Mouse (Mus musculus): ENCODE data around the gene Crxos. TPM values are rescaled to one million over a fixed set of nuclear protein-coding genes. Genes with fewer than 3 reads are reported as not detected.
A peak's percentile ranks its signal among the peaks of the same experiment; 100 is the strongest.

The Crxos gene
- polyA plus RNA-seq, 1 experiment from 2014 or later, result not detected

- Histone ChIP-seq H3K9ac (ENCODE audit: low read length) (no peak overlapping the region), H3K4me3 (ENCODE audit: low read depth, low read length) (no peak overlapping the region), H3K27ac (replicated peaks; ENCODE audit: low read depth, low read length) (no peak overlapping the region), H3K36me3 (ENCODE audit: control insufficient read depth, insufficient read depth, low read length) (no peaks in the 10 kb centered on the region), H3K4me1 (ENCODE audit: control insufficient read depth, insufficient read depth, low read length) (no peaks in the 10 kb centered on the region), H3K4me2 (ENCODE audit: low read depth, severe bottlenecking) (no peak overlapping the region), H3K9me3 (ENCODE audit: control insufficient read depth, low read length) (no peaks in the 10 kb centered on the region; the same call in 1 of the 2 replicates), H3K27me3 (ENCODE audit: control insufficient read depth, insufficient read depth, low read length) (no peaks in the 10 kb centered on the region)
- DNase-seq (ENCODE audit: low spot score) (peak; percentile 61), ATAC-seq (ENCODE audit: insufficient number of reproducible peaks, low FRiP score, low TSS enrichment, low read depth) (no peak)
- WGBS, result 32% methylated on average over 4 of the region's 4 CpGs
Observed at GRCm38 (mm10) chr7:15929910-15930309, 47.5 kb downstream of the Crxos start.

GRCm38 (mm10) chr7:15930543-15930942, 48.1 kb downstream of the Crxos start:
- H3K27ac ChIP-seq (replicated peaks; ENCODE audit: low read depth, low read length), result no peak overlapping the region
- H3K36me3 ChIP-seq (ENCODE audit: control insufficient read depth, insufficient read depth, low read length), result no peaks in the 10 kb centered on the region
- H3K4me1 ChIP-seq (ENCODE audit: control insufficient read depth, insufficient read depth, low read length), result no peaks in the 10 kb centered on the region
- no peak for DNase-seq (ENCODE audit: low spot score)
- H3K9ac ChIP-seq (ENCODE audit: low read length), result no peak overlapping the region
- no peaks in the 10 kb centered on the region for H3K9me3 ChIP-seq (ENCODE audit: control insufficient read depth, low read length)
- 70% methylated on average over 2 of the region's 2 CpGs for WGBS
- no peak overlapping the region for H3K4me2 ChIP-seq (ENCODE audit: low read depth, severe bottlenecking)
- no peak overlapping the region for H3K4me3 ChIP-seq (ENCODE audit: low read depth, low read length)
- ATAC-seq (ENCODE audit: insufficient number of reproducible peaks, low FRiP score, low TSS enrichment, low read depth), result no peak
- no peaks in the 10 kb centered on the region for H3K27me3 ChIP-seq (ENCODE audit: control insufficient read depth, insufficient read depth, low read length)

GRCm38 (mm10) chr7:15931635-15932034, 49.2 kb downstream of the Crxos start:
- Histone ChIP-seq H3K4me2 (ENCODE audit: low read depth, severe bottlenecking) (no peak overlapping the region), H3K9ac (ENCODE audit: low read length) (no peak overlapping the region), H3K36me3 (ENCODE audit: control insufficient read depth, insufficient read depth, low read length) (no peaks in the 10 kb centered on the region; the same call in 1 of the 2 replicates), H3K4me1 (ENCODE audit: control insufficient read depth, insufficient read depth, low read length) (no peaks in the 10 kb centered on the region), H3K4me3 (ENCODE audit: low read depth, low read length) (no peak overlapping the region), H3K9me3 (ENCODE audit: control insufficient read depth, low read length) (no peaks in the 10 kb centered on the region), H3K27me3 (ENCODE audit: control insufficient read depth, insufficient read depth, low read length) (no peaks in the 10 kb centered on the region), H3K27ac (replicated peaks; ENCODE audit: low read depth, low read length) (no peak overlapping the region)
- WGBS, result 77% methylated on average over 3 of the region's 3 CpGs
- DNase-seq (ENCODE audit: low spot score) (no peak), ATAC-seq (ENCODE audit: insufficient number of reproducible peaks, low FRiP score, low TSS enrichment, low read depth) (no peak)

- Histone ChIP-seq H3K4me2 (ENCODE audit: low read depth, severe bottlenecking) (no peak overlapping the region), H3K9ac (ENCODE audit: low read length) (no peak overlapping the region), H3K4me3 (ENCODE audit: low read depth, low read length) (no peak overlapping the region), H3K36me3 (ENCODE audit: control insufficient read depth, insufficient read depth, low read length) (peaks cover 13% of the 10 kb centered on the region), H3K9me3 (ENCODE audit: control insufficient read depth, low read length) (no peaks in the 10 kb centered on the region), H3K4me1 (ENCODE audit: control insufficient read depth, insufficient read depth, low read length) (no peaks in the 10 kb centered on the region), H3K27me3 (ENCODE audit: control insufficient read depth, insufficient read depth, low read length) (no peaks in the 10 kb centered on the region), H3K27ac (replicated peaks; ENCODE audit: low read depth, low read length) (no peak overlapping the region; the same call in 1 of the 2 replicates)
- 58% methylated on average over 16 of the region's 16 CpGs for WGBS
- ATAC-seq (ENCODE audit: insufficient number of reproducible peaks, low FRiP score, low TSS enrichment, low read depth) (no peak), DNase-seq (ENCODE audit: low spot score) (no peak)
Observed at GRCm38 (mm10) chr7:15933437-15934359, 51.3 kb downstream of the Crxos start.

- 84% methylated on average over 5 of the region's 5 CpGs for WGBS
Observed at GRCm38 (mm10) chr7:15937491-15937890, 55.1 kb downstream of the Crxos start.

GRCm38 (mm10) chr7:15938621-15939020, 56.2 kb downstream of the Crxos start:
- Histone ChIP-seq H3K9me3 (ENCODE audit: control insufficient read depth, low read length) (no peaks in the 10 kb centered on the region), H3K4me2 (ENCODE audit: low read depth, severe bottlenecking) (no peak overlapping the region), H3K27ac (replicated peaks; ENCODE audit: low read depth, low read length) (no peak overlapping the region), H3K27me3 (ENCODE audit: control insufficient read depth, insufficient read depth, low read length) (no peaks in the 10 kb centered on the region), H3K4me1 (ENCODE audit: control insufficient read depth, insufficient read depth, low read length) (no peaks in the 10 kb centered on the region), H3K9ac (ENCODE audit: low read length) (no peak overlapping the region), H3K36me3 (ENCODE audit: control insufficient read depth, insufficient read depth, low read length) (peaks cover 46% of the 10 kb centered on the region), H3K4me3 (ENCODE audit: low read depth, low read length) (no peak overlapping the region)
- no peak for DNase-seq (ENCODE audit: low spot score)
- WGBS, result 95% methylated on average over 3 of the region's 3 CpGs
- no peak for ATAC-seq (ENCODE audit: insufficient number of reproducible peaks, low FRiP score, low TSS enrichment, low read depth)

More at GRCm38 (mm10) chr7:15937491-15937890, 55.1 kb downstream of the Crxos start:
- Histone ChIP-seq H3K9me3 (ENCODE audit: control insufficient read depth, low read length) (no peaks in the 10 kb centered on the region), H3K36me3 (ENCODE audit: control insufficient read depth, insufficient read depth, low read length) (peaks cover 40% of the 10 kb centered on the region), H3K9ac (ENCODE audit: low read length) (no peak overlapping the region), H3K27ac (replicated peaks; ENCODE audit: low read depth, low read length) (no peak overlapping the region), H3K4me1 (ENCODE audit: control insufficient read depth, insufficient read depth, low read length) (no peaks in the 10 kb centered on the region), H3K4me2 (ENCODE audit: low read depth, severe bottlenecking) (no peak overlapping the region), H3K27me3 (ENCODE audit: control insufficient read depth, insufficient read depth, low read length) (no peaks in the 10 kb centered on the region), H3K4me3 (ENCODE audit: low read depth, low read length) (no peak overlapping the region)
- ATAC-seq (ENCODE audit: insufficient number of reproducible peaks, low FRiP score, low TSS enrichment, low read depth) (no peak), DNase-seq (ENCODE audit: low spot score) (no peak)

GRCm38 (mm10) chr7:15944311-15944710, 61.9 kb downstream of the Crxos start:
- Histone ChIP-seq H3K9me3 (ENCODE audit: control insufficient read depth, low read length) (no peaks in the 10 kb centered on the region), H3K4me1 (ENCODE audit: control insufficient read depth, insufficient read depth, low read length) (no peaks in the 10 kb centered on the region), H3K4me2 (ENCODE audit: low read depth, severe bottlenecking) (no peak overlapping the region), H3K36me3 (ENCODE audit: control insufficient read depth, insufficient read depth, low read length) (peaks cover 32% of the 10 kb centered on the region), H3K27ac (replicated peaks; ENCODE audit: low read depth, low read length) (no peak overlapping the region), H3K27me3 (ENCODE audit: control insufficient read depth, insufficient read depth, low read length) (no peaks in the 10 kb centered on the region; the same call in 1 of the 2 replicates), H3K4me3 (ENCODE audit: low read depth, low read length) (no peak overlapping the region), H3K9ac (ENCODE audit: low read length) (no peak overlapping the region)
- 97% methylated on average over 1 of the region's 1 CpGs for WGBS
- DNase-seq (ENCODE audit: low spot score), result no peak
- ATAC-seq (ENCODE audit: insufficient number of reproducible peaks, low FRiP score, low TSS enrichment, low read depth), result no peak

GRCm38 (mm10) chr7:15945211-15945610, 62.8 kb downstream of the Crxos start:
- Histone ChIP-seq H3K4me3 (ENCODE audit: low read depth, low read length) (peak overlapping the region; percentile 73), H3K9ac (ENCODE audit: low read length) (peak overlapping the region; percentile 79), H3K27ac (replicated peaks; ENCODE audit: low read depth, low read length) (no peak overlapping the region; the same call in 1 of the 2 replicates), H3K4me1 (ENCODE audit: control insufficient read depth, insufficient read depth, low read length) (no peaks in the 10 kb centered on the region), H3K9me3 (ENCODE audit: control insufficient read depth, low read length) (no peaks in the 10 kb centered on the region), H3K36me3 (ENCODE audit: control insufficient read depth, insufficient read depth, low read length) (peaks cover 24% of the 10 kb centered on the region), H3K27me3 (ENCODE audit: control insufficient read depth, insufficient read depth, low read length) (no peaks in the 10 kb centered on the region; the same call in 1 of the 2 replicates), H3K4me2 (ENCODE audit: low read depth, severe bottlenecking) (peak overlapping the region; percentile 86)
- no peak for ATAC-seq (ENCODE audit: insufficient number of reproducible peaks, low FRiP score, low TSS enrichment, low read depth)
- DNase-seq (ENCODE audit: low spot score), result no peak
- 9% methylated on average over 8 of the region's 8 CpGs for WGBS

Data from limb, embryonic 11.5 days (tissue).